Comparison of ENCODE assay signal across 16 mouse cellular contexts in genomic region chr13:36293511-36293910, GRCm38 (mm10).
DNase-seq lines count a peak whose midpoint lies in the region; ATAC-seq lines count a peak whose summit lies in the region.
"Had no signal": no experiment of that assay in that cellular context is flagged by ENCODE, and none has a peak within 500 bp of the region (broad histone marks: within the 10 kb centered on the region; RNA-seq: fewer than 3 reads in every experiment).

No protein-coding gene starts in this region.

- H3K4me2 ChIP-seq in heart, embryonic 12.5 days, result no peak overlapping the region
- no peak overlapping the region for H3K4me2 ChIP-seq in neural tube, embryonic 13.5 days
- no peak overlapping the region for H3K4me2 ChIP-seq in limb, embryonic 15.5 days
- H3K4me2 ChIP-seq: embryonic facial prominence, embryonic 12.5 days; intestine, embryonic 15.5 days; lung, embryonic 15.5 days had no signal

- no peaks in the 10 kb centered on the region for H3K9me3 ChIP-seq in heart, embryonic 12.5 days (replicated peaks)
- no peaks in the 10 kb centered on the region for H3K9me3 ChIP-seq in neural tube, embryonic 13.5 days
- no peaks in the 10 kb centered on the region for H3K9me3 ChIP-seq in limb, embryonic 15.5 days
- H3K9me3 ChIP-seq: embryonic facial prominence, embryonic 12.5 days; intestine, embryonic 15.5 days; lung, embryonic 15.5 days had no signal

- peaks cover 40% of the 10 kb centered on the region for H3K4me1 ChIP-seq in heart, embryonic 12.5 days (replicated peaks)
- H3K4me1 ChIP-seq in neural tube, embryonic 13.5 days (replicated peaks), result peaks cover 35% of the 10 kb centered on the region
- peaks cover 33% of the 10 kb centered on the region for H3K4me1 ChIP-seq in limb, embryonic 15.5 days
- H3K4me1 ChIP-seq: intestine, embryonic 15.5 days had no signal

- no peak overlapping the region for H3K4me3 ChIP-seq in heart, embryonic 12.5 days
- no peak overlapping the region for H3K4me3 ChIP-seq in neural tube, embryonic 13.5 days
- no peak overlapping the region for H3K4me3 ChIP-seq in limb, embryonic 15.5 days
- H3K4me3 ChIP-seq: embryonic facial prominence, embryonic 12.5 days; intestine, embryonic 15.5 days; lung, embryonic 15.5 days had no signal

- WGBS in heart, embryonic 12.5 days, result 58% methylated on average over 3 of the region's 3 CpGs
- 46% methylated on average over 3 of the region's 3 CpGs for WGBS in neural tube, embryonic 13.5 days
- WGBS in limb, embryonic 15.5 days, result 47% methylated on average over 3 of the region's 3 CpGs

- intact Hi-C loops in heart, postnatal 36 days (cut with DNase I), result no loop called here

- no peaks in the 10 kb centered on the region for H3K27me3 ChIP-seq in heart, embryonic 12.5 days (replicated peaks)
- H3K27me3 ChIP-seq in neural tube, embryonic 13.5 days, result no peaks in the 10 kb centered on the region
- no peaks in the 10 kb centered on the region for H3K27me3 ChIP-seq in limb, embryonic 15.5 days
- H3K27me3 ChIP-seq: embryonic facial prominence, embryonic 12.5 days; intestine, embryonic 15.5 days; lung, embryonic 15.5 days had no signal

- H3K9ac ChIP-seq in heart, embryonic 12.5 days, result no peak overlapping the region
- no peak overlapping the region for H3K9ac ChIP-seq in neural tube, embryonic 13.5 days
- no peak overlapping the region for H3K9ac ChIP-seq in limb, embryonic 15.5 days
- H3K9ac ChIP-seq: embryonic facial prominence, embryonic 12.5 days; intestine, embryonic 15.5 days; lung, embryonic 15.5 days had no signal

- no peak for ATAC-seq in heart, embryonic 12.5 days (ENCODE audit: insufficient number of reproducible peaks, low FRiP score)
- ATAC-seq in neural tube, embryonic 13.5 days (ENCODE audit: low read depth), result 0 out of 2 replicates have a peak, but pooled peaks have one; percentile 51
- ATAC-seq in limb, embryonic 15.5 days (ENCODE audit: insufficient number of reproducible peaks, low FRiP score, low TSS enrichment, low read depth), result no peak
- ATAC-seq: intestine, embryonic 15.5 days had no signal

- DNase-seq in heart, postnatal 36 days, result no peak
- no peak for DNase-seq in neural tube, embryonic 10.5 days (ENCODE audit: extremely low spot score, low spot score)
- DNase-seq in kidney, adult 18-20 months, result no peak
- no peak for DNase-seq in left cerebral cortex, adult 11 months (ENCODE audit: low spot score)
- DNase-seq: adrenal gland, adult 2 months; B cell, adult 2 months; cerebellum, postnatal 36 days; kidney, postnatal 14 days; thymus, postnatal 25 days had no signal

- H3K36me3 ChIP-seq in heart, embryonic 12.5 days, result no peaks in the 10 kb centered on the region
- H3K36me3 ChIP-seq in neural tube, embryonic 13.5 days, result no peaks in the 10 kb centered on the region
- H3K36me3 ChIP-seq in limb, embryonic 15.5 days, result no peaks in the 10 kb centered on the region
- H3K36me3 ChIP-seq: embryonic facial prominence, embryonic 12.5 days; intestine, embryonic 15.5 days; lung, embryonic 15.5 days had no signal

- H3K27ac ChIP-seq in heart, embryonic 12.5 days (ENCODE audit: poor library complexity, severe bottlenecking), result 0 out of 2 replicates have a peak overlapping the region, but pooled peaks have one; percentile 15
- H3K27ac ChIP-seq in neural tube, embryonic 13.5 days (replicated peaks), result peak overlapping the region; percentile 71
- H3K27ac ChIP-seq in limb, embryonic 15.5 days, result peak overlapping the region; percentile 35
- H3K27ac ChIP-seq: embryonic facial prominence, embryonic 12.5 days; intestine, embryonic 15.5 days; lung, embryonic 15.5 days; stomach, postnatal 0 days had no signal

Comparison
In these comparisons a context has a peak if more than half of its experiments do, and no peak if none do; other contexts are left out.
1. H3K27ac ChIP-seq: peak in every context shown above with its lines; median percentile 71 in neural tube, embryonic 13.5 days; 35 in limb, embryonic 15.5 days; 15 in heart, embryonic 12.5 days.